Mouse (Mus musculus): Measurements from ENCODE around the gene Thada. TPM values are rescaled to one million over a fixed set of nuclear protein-coding genes. Genes with fewer than 3 reads are reported as not detected.

Gene Thada
- total and polyA plus RNA-seq, 3 experiments, result 17.3 to 26.7 (median 22.2) TPM

GRCm38 (mm10) chr17:84204962-84205361, 261.0 kb downstream of the Thada start:
- no peak overlapping the region for H3K27ac ChIP-seq (ENCODE audit: insufficient read depth, low read depth)
- in situ Hi-C loops (cut with MboI; ENCODE audit: low pct_ligation_motif_present, low pct_unique_long_range_greater_than_20kb, low sequenced_read_pairs) (no loop called here), dilution Hi-C loops (cut with MboI; ENCODE audit: extremely low pct_ligation_motif_present, extremely low pct_unique_long_range_greater_than_20kb, low sequenced_read_pairs) (no loop called here)
- DNase-seq (ENCODE audit: extremely low read depth), result no peak
- H3K36me3 ChIP-seq (replicated peaks in 1 of 2; ENCODE audit: control insufficient read depth in 1 of 2, insufficient read depth in 1 of 2, low read length in 1 of 2), result peaks cover 20 to 71% of the 10 kb centered on the region in 2 experiments
- no peak overlapping the region for H3K9ac ChIP-seq (ENCODE audit: insufficient read depth, low read depth)
- no peak overlapping the region for H3K4me3 ChIP-seq (replicated peaks in 1 of 3; ENCODE audit: low read depth in 2 of 3, low read length in 2 of 3, poor library complexity in 1 of 3)
- no peaks in the 10 kb centered on the region for H3K79me2 ChIP-seq (replicated peaks; ENCODE audit: control insufficient read depth, extremely low read depth, insufficient read depth, poor library complexity, severe bottlenecking)
- no peak overlapping the region for H3K4me2 ChIP-seq (ENCODE audit: insufficient read depth, low read depth, poor library complexity, severe bottlenecking)
- no peaks in the 10 kb centered on the region for H3K27me3 ChIP-seq (replicated peaks)
- peaks cover 0 to 23% of the 10 kb centered on the region in 2 experiments; a peak in 2 of 4 replicates for H3K4me1 ChIP-seq (ENCODE audit: control insufficient read depth in 1 of 2, insufficient read depth in 2 of 2)
- H3K9me3 ChIP-seq (replicated peaks; ENCODE audit: low read length), result no peaks in the 10 kb centered on the region
- no peak for TF ChIP-seq GABPA (IDR thresholded peaks at IDR 0.05; ENCODE audit: insufficient replicate concordance, low read depth, low read length)
- TF ChIP-seq ZNF384 (IDR thresholded peaks at IDR 0.05; ENCODE audit: low read depth, low read length), result no peak
- no peak for TF ChIP-seq ETS1 (conservative IDR thresholded peaks at IDR 0.05; ENCODE audit: low read depth, low read length)
- no peak for TF ChIP-seq EP300 (IDR thresholded peaks at IDR 0.05; ENCODE audit: low read length)
- TF ChIP-seq USF1 (IDR thresholded peaks at IDR 0.05; ENCODE audit: low read depth, low read length), result no peak
- no peak for TF ChIP-seq BHLHE40 (IDR thresholded peaks at IDR 0.05; ENCODE audit: low read depth, low read length)
- no peak for TF ChIP-seq ZKSCAN1 (IDR thresholded peaks at IDR 0.05; ENCODE audit: borderline replicate concordance, low read depth, low read length)
- no peak for TF ChIP-seq MEF2A (IDR thresholded peaks at IDR 0.05; ENCODE audit: borderline replicate concordance, low read depth, low read length)
- no peak for TF ChIP-seq E2F4 (IDR thresholded peaks at IDR 0.05; ENCODE audit: insufficient replicate concordance, low read depth, low read length)
- TF ChIP-seq KAT2A (IDR thresholded peaks at IDR 0.05; ENCODE audit: insufficient replicate concordance, low read length), result no peak
- TF ChIP-seq CTCF (conservative IDR thresholded peaks at IDR 0.05 in 1 of 2, IDR thresholded peaks at IDR 0.05 in 1 of 2; ENCODE audit: low read depth in 2 of 2, low read length in 2 of 2), result no peak
- TF ChIP-seq MAZ (IDR thresholded peaks at IDR 0.05; ENCODE audit: low read depth, low read length), result no peak
- no peak for TF ChIP-seq NELFE (IDR thresholded peaks at IDR 0.05; ENCODE audit: low read depth, low read length)
- no peak for TF ChIP-seq TBP (conservative IDR thresholded peaks at IDR 0.05; ENCODE audit: low read depth, low read length)
- no peak for TF ChIP-seq JUND (conservative IDR thresholded peaks at IDR 0.05; ENCODE audit: low read depth, low read length)
- no peak for TF ChIP-seq NRF1 (IDR thresholded peaks at IDR 0.05; ENCODE audit: low read depth, low read length)
- no peak for TF ChIP-seq ZC3H11A (IDR thresholded peaks at IDR 0.05; ENCODE audit: low read depth, low read length)
- no peak for TF ChIP-seq SMC3 (IDR thresholded peaks at IDR 0.05; ENCODE audit: low read depth, low read length)
- no peak for TF ChIP-seq HCFC1 (IDR thresholded peaks at IDR 0.05; ENCODE audit: low read depth, low read length)

- Histone ChIP-seq H3K27ac (ENCODE audit: insufficient read depth, low read depth) (no peak overlapping the region), H3K4me2 (ENCODE audit: insufficient read depth, low read depth, poor library complexity, severe bottlenecking) (no peak overlapping the region), H3K4me1 (ENCODE audit: control insufficient read depth in 1 of 2, insufficient read depth in 2 of 2) (peaks cover 0 to 23% of the 10 kb centered on the region in 2 experiments; a peak in 2 of 4 replicates), H3K36me3 (replicated peaks in 1 of 2; ENCODE audit: control insufficient read depth in 1 of 2, insufficient read depth in 1 of 2, low read length in 1 of 2) (peaks cover 25 to 69% of the 10 kb centered on the region in 2 experiments), H3K9me3 (replicated peaks; ENCODE audit: low read length) (no peaks in the 10 kb centered on the region), H3K27me3 (replicated peaks) (no peaks in the 10 kb centered on the region), H3K4me3 (replicated peaks in 1 of 3; ENCODE audit: low read depth in 2 of 3, low read length in 2 of 3, poor library complexity in 1 of 3) (no peak overlapping the region), H3K79me2 (replicated peaks; ENCODE audit: control insufficient read depth, extremely low read depth, insufficient read depth, poor library complexity, severe bottlenecking) (no peaks in the 10 kb centered on the region), H3K9ac (ENCODE audit: insufficient read depth, low read depth) (no peak overlapping the region)
- in situ Hi-C loops (cut with MboI; ENCODE audit: low pct_ligation_motif_present, low pct_unique_long_range_greater_than_20kb, low sequenced_read_pairs) (no loop called here), dilution Hi-C loops (cut with MboI; ENCODE audit: extremely low pct_ligation_motif_present, extremely low pct_unique_long_range_greater_than_20kb, low sequenced_read_pairs) (no loop called here)
- TF ChIP-seq JUND (conservative IDR thresholded peaks at IDR 0.05; ENCODE audit: low read depth, low read length) (no peak), E2F4 (IDR thresholded peaks at IDR 0.05; ENCODE audit: insufficient replicate concordance, low read depth, low read length) (no peak), TBP (conservative IDR thresholded peaks at IDR 0.05; ENCODE audit: low read depth, low read length) (no peak), CHD1 (IDR thresholded peaks at IDR 0.05; ENCODE audit: low read depth, low read length) (no peak), SIN3A (IDR thresholded peaks at IDR 0.05; ENCODE audit: low read length) (no peak), MYC (IDR thresholded peaks at IDR 0.05; ENCODE audit: low read depth, low read length) (no peak), USF2 (conservative IDR thresholded peaks at IDR 0.05; ENCODE audit: low read depth, low read length) (no peak), ZNF384 (IDR thresholded peaks at IDR 0.05; ENCODE audit: low read depth, low read length) (no peak), MAZ (IDR thresholded peaks at IDR 0.05; ENCODE audit: low read depth, low read length) (no peak), MXI1 (IDR thresholded peaks at IDR 0.05; ENCODE audit: low read depth, low read length) (no peak), SMC3 (IDR thresholded peaks at IDR 0.05; ENCODE audit: low read depth, low read length) (no peak), ETS1 (conservative IDR thresholded peaks at IDR 0.05; ENCODE audit: low read depth, low read length) (no peak), UBTF (IDR thresholded peaks at IDR 0.05; ENCODE audit: low read depth, low read length) (no peak), NELFE (IDR thresholded peaks at IDR 0.05; ENCODE audit: low read depth, low read length) (no peak), CTCF (conservative IDR thresholded peaks at IDR 0.05 in 1 of 2, IDR thresholded peaks at IDR 0.05 in 1 of 2; ENCODE audit: low read depth in 2 of 2, low read length in 2 of 2) (no peak), IRF4 (IDR thresholded peaks at IDR 0.05; ENCODE audit: low read depth, low read length) (no peak)
- peak; percentile 42 for DNase-seq (ENCODE audit: extremely low read depth)
These were observed 262.7 kb downstream of the Thada start for GRCm38 (mm10) chr17:84203340-84203739.

Measured in CH12.LX (cell line).